Mouse (Mus musculus) inflammation-experienced regulatory T-cells, adult 6 months (primary cell): ENCODE data around the gene Elf5. TPM values are rescaled to one million over a fixed set of nuclear protein-coding genes. Genes with fewer than 3 reads are reported as not detected.

Source experiments
- ATAC-seq: one replicate; pipeline ENCODE4 v1.8.0; 2017
- polyA plus RNA-seq, 3 experiments: library from polyadenylated mRNA; unstranded; fragments of 100-300 nt; shearing (Covaris generic); gene quantifications; one replicate each; pipeline ENCODE4 v1.2.1; 2017

Gene Elf5
- polyA plus RNA-seq, 3 experiments from 2014 or later = not detected

DNA sequence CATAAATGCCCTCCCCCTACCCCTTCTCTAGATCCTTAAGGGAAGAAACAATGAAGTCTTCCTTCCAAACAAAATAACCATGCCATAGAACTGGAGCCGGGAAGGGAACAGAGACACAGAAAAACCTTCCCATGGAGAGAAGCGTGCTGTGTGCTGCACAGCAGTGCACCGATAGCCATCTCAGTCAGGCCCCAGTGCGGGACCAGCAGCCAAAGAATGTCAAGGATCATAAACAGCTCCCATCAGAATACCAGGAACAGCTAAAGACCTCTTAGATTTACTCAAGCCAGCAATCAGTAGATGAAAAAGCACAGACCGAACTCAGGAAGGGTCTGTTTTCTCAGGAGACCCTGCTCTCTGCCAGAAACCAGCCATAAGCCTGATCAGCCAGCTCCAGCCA lies 25.0 kb downstream of the Elf5 start:
- ATAC-seq = no peak

DNA sequence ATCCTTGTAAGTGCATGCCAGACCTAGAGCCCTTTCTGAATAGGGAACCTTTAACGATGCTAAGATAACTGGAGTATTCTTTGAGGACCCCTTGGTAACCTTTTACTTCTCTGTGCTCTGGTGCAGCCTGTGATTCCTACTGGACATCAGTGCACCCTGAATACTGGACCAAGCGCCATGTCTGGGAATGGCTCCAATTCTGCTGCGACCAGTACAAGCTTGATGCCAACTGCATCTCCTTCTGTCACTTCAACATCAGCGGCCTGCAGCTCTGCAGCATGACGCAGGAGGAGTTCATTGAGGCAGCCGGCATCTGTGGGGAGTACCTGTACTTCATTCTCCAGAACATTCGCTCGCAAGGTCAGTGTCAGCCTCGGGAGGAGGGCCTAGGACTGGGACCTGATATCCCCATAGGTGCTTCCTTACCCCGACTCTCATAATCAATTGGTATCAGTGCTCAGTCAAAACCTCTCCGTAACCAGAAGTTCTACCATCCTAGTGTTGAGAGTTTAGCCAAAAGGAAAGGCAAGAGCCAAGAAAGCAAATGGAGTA lies 27.7 kb downstream of the Elf5 start:
- ATAC-seq = no peak

DNA sequence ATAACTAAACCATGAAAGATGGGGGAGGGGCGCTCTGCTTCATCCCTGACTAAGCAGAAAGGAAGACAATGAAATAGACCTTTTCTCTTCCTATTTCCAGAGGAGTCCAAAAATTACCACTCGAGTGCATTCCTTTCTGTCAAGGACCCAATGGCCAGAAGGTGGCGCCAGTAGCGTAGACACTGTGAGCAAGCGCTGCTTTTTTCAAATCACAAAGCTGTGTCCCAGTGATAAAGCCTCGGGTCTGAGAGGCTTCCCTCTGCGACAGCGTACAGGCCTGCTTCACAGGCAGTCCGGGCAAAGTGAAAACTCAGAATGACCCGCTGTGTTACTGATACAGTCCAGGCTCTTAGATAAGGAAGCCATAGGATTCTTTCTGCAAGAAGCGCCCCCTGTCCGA lies 28.2 kb downstream of the Elf5 start:
- ATAC-seq = no peak

DNA sequence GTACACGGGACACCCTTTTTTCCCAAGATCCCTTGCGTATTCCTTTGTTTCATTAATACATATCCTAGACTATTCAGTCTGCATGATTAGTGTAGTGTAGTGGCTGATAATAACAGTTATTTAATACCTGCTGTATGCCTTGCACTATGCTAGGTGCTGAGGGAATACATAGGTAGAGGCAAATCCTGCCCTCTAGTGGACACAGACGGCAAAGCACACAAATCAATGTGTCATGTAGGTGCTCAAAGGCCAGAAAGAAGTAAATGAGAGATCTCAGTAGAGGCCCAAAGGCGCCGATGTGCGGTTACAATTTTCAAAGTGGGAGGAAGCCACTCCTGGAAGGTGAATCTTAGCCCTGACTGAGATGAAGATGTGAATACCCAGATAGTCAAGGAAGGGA lies 34.3 kb downstream of the Elf5 start:
- ATAC-seq = no peak

DNA sequence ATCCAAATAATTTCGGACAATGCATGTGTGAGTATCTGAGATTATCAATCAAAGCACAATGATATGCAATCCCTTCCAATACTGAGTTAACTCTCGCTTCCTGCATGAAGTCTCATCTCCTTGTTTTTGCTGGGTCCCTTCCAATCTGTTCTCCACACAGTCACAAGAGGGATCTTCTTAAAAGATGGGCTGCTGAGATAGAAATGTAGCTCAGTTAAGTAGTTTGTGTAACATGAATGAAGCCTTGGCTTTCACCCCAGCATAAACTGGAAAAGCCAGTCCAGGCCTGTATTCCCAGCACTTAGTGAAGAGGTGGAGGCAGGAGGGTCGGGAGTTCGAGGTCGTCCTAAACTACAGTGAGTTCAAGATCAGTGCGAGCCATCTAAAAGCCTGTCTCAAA lies 34.8 kb downstream of the Elf5 start:
- no peak for ATAC-seq

DNA sequence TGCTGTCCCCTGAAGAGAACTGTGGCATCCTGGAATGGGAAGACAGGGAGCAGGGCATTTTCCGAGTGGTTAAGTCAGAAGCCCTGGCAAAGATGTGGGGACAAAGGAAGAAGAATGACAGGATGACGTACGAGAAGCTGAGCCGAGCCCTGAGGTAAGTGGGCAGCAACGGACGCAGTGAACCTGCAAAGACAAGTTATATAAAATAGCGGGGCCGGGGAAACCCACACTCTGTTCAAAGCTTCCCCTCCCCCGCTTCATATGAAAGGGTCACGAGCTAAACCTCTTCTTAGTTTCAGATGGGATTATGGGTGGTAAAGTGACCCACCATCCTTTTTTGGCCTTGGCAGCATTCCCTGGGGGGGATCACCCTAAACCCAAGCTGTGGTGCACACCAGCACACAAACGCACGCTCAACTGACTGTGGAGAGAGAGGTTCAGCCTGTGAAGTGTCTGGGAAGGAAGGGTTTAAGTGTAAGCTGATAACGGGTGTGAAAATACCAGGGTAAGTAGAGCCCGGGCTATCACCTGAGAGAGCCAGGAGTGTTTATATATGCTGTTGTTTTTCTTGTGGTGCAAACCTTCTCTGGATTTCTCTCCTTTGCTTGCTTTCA lies 37.6 kb downstream of the Elf5 start:
- no peak for ATAC-seq

DNA sequence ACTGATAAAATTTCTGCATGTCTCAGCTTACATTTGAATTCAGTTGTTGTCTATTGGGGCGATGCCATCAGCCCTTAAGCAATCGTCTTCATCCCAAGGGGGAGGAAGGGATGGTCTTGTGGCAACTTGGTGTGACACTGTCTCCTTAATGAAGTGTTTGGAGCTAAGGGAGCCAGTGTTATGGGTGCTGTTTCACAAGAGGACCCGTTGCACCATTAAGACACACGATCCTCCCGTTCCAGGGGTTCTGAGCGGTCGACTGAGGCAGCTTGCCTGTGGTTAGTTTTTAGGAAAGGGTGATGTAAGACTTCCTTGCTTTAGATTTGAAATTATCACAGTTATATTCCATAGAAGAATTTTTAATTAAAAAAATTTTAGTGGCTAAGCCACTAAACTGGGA lies 38.3 kb downstream of the Elf5 start:
- no peak for ATAC-seq

DNA sequence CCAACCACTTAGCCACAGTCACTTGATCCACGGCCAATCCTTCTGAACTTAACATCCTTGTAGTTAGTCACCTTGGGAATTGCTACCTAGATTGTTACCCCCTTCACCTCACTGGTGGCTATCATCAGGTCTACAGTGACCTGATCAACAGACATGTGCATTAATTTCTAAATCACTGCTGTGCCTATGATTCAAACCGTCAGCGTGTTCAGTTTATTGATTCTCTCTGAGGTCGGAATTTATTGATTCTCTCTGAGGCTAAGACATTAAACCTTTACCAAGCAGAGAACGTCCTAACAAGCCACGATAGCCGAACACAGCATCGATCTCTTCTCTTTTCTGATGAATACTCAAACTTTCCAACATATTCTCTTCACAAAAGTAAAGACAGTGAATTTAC lies 38.8 kb downstream of the Elf5 start:
- no peak for ATAC-seq

DNA sequence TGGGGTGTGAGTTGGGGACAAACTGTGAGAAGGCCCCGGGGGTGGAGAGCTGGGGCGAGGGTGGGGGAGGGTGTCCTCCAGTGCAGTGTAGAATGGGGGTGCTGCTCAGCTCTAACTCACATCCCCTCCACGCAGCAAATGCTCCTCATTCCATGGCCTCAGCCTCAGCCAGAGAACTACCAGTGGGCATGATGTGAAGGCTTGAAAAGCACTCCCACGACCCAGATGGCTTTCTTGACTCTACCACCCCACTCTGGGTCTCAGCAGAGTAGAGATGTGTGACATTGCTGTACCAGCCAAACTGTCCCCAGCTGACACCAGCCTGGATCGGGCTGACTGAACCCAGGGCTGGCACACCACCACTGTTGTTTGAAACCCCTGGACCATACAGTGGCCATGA lies 41.1 kb downstream of the Elf5 start:
- no peak for ATAC-seq

DNA sequence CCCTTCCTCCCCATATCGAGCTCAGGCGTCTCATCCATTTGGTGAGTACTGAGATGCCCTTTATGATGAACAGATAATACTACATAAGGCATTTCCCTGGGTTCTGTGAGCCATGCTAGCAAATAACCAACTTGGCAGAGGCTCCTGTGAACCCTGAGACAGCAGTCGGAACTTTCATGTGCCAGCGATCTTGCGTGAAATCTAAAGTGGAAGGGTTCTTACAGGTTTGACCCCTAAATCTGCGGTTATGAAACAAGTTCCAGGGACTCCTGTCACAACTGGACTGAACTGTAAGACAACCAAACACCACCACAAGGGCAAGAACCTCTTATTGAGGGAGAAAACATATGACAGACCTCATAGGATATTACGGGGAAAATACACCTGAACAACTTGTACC lies 44.3 kb downstream of the Elf5 start:
- ATAC-seq = no peak

DNA sequence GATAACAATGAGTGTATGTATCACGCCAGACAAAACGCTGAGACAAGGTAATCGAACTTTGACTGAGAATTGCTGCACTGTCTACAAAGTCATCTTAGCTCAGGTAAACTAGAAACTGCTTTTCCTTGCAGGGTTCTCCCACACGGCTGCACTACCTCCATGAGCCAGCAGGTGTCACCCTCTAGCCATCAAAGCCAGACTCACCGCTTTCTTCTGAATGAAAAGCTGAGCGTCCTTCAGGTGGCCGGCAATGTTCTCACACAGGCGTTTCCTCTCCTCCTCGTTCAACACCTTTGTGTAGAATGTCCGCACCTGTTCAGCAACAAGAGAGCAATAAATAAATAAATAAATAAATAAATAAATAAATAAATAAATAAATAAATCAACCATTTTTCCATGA lies 45.2 kb downstream of the Elf5 start:
- peak; percentile 76 for ATAC-seq

DNA sequence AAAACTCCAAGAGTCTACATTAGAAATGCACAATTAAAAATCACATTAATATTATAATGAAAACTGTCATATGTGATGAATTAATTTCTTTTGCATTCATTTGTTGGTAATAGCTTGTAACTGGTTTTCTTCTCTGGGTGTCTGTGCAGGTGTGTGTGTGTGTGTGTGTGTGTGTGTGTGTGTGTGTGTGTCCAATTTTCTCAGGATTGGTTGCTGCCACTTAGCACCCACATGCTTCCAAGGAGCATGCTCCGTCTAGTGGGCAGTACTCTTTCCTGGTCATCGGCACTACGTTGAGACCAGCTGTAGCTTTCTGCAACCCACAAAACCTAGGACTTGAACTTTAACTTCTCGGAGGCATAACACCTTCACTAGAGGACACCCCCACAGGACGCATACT lies 45.6 kb downstream of the Elf5 start:
- no peak for ATAC-seq

DNA sequence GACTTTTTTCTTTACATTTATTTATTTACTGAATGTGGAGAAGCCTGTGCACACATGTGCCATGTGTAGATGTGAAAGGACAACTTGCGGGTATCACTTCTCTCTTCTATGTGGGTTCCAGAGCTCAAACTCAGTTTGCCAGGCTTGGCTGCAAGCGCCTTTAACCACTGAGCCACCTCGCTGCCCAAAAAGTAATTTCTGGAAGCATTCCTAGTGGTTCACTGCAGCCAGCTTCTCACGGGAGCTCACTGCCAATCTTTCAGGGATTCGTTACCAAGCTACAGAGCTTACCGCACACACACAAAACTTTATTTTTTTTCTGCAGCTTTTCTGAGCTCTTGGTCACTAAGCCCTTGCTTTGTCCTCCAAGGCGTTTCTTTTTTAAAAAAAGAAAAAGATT lies 46.1 kb downstream of the Elf5 start:
- no peak for ATAC-seq

DNA sequence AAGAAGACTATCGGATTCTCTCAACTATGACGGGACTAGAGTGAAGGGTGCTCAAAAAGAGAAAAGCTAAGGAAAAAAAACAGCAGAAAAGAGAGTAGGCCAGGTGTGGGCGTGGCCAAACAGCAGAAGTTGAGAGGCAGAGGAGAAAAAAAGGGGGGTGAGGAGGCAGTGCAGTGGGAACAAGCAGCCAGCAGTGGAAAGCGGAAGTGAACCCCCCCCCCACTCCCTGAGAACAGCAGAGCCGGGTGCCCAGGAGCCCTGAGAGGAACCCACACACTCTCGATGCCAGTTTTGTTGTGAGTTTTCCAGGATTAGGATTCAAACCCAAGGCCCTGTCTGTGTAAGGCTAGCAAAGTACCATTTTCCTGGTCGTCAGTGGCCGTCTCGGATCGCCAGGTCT lies 47.6 kb downstream of the Elf5 start:
- ATAC-seq = no peak

DNA sequence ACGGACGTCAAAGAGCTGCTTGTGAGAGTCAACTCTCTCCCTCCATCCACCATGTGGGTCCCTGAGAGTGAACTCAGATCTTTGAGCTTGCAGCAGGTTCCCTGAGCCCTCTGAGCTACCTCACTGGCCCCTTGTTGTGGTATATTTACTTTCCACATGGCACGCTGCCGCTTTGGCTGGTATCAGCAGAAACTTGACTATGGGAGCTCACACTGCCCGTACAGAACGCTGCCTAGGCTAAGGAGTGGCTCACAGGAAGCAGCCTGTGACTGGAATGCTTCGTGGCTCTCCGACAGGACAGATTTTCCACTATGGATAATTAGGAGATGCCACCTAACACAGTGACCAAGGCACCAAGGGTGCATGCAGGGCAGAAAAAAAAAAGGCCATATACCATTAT lies 49.7 kb downstream of the Elf5 start:
- no peak for ATAC-seq

DNA sequence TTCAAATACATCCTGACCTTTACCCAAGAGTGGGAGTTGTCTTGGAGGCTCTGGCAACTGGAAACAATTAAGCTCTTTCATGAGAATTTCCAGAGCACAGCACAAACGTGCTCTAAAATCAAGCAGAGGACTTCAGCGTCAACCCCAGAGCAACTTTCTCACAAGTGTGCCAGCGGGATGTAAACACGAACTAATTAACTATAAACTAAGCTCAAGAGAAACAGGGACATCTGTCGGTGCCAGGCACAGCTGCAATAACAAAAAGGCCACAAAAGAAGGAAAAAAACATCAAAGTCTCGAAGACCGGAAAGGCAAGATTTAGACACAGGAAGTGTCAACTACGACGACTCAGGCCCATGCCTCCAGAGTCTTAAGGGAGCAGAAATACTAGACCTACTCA lies 50.3 kb downstream of the Elf5 start:
- ATAC-seq = no peak

DNA sequence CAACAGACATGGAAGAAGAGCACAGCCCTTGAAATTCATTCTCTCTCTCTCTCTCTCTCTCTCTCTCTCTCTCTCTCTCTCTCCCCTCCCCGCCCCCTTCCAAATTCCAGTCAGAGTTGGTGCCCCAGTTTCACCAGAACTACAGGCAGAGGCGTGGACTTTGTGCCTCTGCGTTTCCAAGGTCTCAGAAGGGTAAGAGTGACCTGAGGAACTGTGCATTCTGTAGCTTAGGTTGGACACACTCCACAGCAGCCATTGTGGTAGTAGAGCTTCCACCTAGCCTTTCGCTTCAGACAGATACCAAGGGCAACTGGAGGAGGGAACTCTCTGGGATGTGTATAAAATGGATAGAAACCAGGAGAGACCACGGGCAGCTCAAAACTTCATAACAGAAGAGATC lies 51.3 kb downstream of the Elf5 start:
- ATAC-seq = no peak

DNA sequence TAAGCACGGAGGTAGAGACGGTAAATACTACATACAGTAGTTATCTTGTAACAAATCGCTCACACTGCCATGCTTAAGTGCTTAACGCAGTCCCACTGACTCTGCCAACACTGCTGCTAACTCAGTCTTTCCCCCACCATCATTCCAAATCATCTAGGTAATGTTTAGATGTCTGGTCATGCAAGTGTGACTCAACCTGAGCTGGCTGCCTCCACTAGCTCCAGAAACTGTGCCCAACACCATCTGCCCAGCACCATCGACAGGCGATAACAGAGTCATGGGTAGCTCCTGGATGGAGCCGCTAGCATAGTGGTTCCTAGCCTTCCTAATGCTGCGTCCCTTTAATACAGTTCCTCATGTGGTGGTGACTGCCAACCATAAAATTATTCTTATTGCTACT lies 53.0 kb downstream of the Elf5 start:
- no peak for ATAC-seq

DNA sequence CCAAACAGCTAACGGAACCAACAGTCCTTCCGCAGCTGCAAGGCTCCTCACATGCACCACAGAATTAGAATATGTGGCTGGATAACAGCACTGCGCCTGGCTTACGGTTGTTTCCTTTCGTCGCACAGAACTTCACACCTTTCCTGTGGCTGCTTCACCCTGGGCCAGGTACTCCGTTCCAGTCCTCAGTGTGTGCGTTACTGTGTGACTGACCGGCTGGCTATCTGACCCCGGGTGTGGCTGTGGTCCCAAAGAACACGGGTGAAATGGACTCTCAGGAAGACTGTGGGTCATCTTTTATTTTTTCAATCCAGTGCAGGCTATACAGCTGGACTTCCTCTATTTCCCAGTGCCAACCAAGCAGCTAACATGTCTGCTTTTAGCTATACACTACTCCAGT lies 53.9 kb downstream of the Elf5 start:
- no peak for ATAC-seq

DNA sequence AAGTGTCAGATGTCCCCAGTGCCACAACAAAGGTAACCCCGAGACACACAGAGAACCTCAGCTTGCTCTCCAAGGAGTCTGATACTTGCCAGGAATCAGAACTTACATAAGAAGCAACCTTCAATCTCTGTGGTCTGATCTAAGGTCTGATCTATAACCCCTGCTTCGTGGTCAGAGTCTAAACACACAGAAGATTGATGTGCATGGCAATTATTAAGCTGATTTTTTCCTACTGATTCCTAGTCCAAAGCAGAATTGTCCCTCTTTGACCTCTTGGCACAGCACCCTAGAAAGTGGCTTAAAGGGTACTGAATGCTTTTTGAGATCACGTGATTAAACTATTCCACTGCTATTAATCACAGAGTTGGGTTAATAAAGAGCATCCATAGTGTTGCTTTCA lies 54.8 kb downstream of the Elf5 start:
- no peak for ATAC-seq

DNA sequence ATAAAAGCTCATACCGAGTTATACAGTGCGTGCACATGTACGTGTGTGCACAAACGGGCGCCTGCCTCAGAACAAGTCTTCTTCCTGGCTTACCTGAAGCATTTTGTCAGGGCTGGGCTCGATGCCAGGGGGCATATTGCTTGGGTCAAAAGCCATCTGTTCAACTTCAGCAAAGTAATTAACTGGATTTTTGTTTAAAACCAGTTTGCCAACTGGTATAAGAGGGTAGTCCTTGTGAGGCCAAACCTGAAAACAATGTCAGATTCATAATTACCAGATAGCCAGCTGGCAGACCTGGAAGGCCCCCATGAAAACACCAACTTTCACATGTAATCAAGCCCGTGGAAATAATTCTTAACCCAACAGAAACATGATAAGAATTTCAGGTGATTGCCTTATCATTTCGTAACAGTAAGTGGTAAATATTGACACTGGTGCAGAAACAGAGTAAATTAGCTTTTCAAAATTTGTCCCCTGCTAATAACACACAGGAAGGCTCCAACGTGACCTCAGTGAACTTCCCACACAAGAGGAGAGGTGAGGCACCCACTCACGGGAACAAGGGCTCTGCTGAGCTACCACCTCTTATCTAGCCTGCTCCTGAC lies 55.6 kb downstream of the Elf5 start:
- ATAC-seq = no peak

DNA sequence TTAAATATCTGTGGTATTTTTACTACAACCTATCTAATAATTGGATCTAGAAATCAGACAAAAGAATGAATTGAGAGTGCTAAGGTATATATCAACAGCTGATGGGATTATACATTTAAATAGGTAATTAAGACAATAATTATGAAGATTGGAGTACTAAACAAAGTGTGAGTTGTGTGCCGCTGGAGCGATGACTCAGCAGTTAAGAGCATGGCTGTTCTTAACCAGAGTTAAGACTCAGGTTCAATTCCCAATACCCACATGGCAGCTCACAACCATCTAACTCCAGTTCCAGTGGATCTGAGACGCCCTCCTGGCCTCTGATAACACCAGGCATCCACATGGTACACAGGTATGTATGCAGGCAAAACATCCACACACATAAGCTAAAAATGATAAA lies 61.9 kb downstream of the Elf5 start:
- ATAC-seq = no peak

DNA sequence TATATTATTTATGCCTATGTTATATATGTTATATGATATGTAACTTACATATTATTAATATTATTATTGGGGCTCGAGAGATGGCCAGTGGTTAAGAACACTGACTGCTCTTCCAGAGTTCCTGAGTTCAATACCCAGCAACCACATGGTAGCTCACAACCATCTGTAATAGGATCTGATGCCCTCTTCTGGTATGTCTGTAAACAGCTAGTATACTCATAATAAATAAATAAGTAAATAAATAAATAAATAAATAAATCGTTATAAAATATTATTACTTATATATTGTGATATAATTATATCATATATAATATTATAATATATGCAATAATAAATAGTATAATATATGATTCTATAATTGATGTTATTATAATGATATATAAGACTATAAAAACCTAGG lies 64.7 kb downstream of the Elf5 start:
- ATAC-seq = no peak

DNA sequence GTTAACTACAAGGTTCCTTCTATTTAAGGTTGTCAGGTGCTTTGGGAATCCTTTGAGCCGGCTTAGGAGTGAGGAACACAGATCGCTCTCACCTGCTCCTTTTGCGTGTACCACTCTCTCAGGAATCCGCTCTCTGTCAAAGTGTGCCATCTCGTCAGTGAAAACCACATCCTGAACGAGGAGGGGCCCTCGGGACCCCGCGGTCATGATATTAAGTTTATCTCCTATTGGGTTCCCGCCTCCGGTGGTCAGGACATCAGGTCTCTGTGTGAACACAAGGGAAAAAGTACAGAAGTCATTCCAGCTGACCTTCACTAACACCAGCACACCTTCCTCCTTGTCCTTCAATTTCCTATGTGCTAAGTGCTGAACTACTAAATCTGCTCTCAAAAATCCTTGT lies 65.2 kb downstream of the Elf5 start:
- ATAC-seq = no peak

DNA sequence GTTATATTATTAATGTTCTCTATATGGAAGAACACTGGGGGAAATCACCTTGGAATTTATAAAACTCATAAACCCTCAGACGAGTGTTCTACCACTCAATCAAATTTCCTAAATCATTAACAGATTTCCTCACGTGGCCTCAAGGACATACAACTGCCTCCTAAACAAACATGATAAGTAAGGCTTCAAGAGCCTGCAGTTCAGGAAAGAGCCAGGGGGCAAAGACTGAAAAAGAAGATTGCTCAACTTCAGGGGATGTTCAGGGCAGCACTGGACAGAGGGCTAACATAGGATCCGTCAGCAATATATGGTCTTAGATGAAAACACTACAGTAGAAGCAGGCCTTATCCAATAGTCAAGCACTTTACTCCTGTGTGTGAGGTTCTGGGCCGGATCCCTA lies 66.0 kb downstream of the Elf5 start:
- ATAC-seq = no peak
